Mouse (Mus musculus) olfactory bulb, adult 2 months (tissue): ENCODE measurements around the gene Slc1a3.

Experiments
- CTCF ChIP-seq: fragments of 200-500 bp; IDR thresholded peaks from 2 replicates; pipeline ENCODE4 v1.5.1; 2012; ENCODE audit warnings: low read depth, mild to moderate bottlenecking, low read length, moderate library complexity; ENCODE audit not compliant: insufficient read depth
- POLR2A ChIP-seq: fragments of 200-500 bp; IDR thresholded peaks from 2 replicates; pipeline ENCODE4 v1.6.1; 2012; ENCODE audit warnings: mild to moderate bottlenecking, low read depth, low read length, moderate library complexity; ENCODE audit not compliant: insufficient read depth

- TF ChIP-seq CTCF (no peak), POLR2A (no peak)
Observed at GRCm38 (mm10) chr15:8685506-8685905, 25.1 kb downstream of the Slc1a3 start.
